Mouse (Mus musculus) MEL (cell line): ENCODE results near the gene Irx2. TPM values are rescaled to one million over a fixed set of nuclear protein-coding genes. Genes with fewer than 3 reads are reported as not detected.

Experiments
- DNase-seq: peaks from one replicate; pipeline ENCODE4 v3.0.0; 2011; ENCODE audit warnings: low read depth, low spot score
- H3K27ac ChIP-seq: 2 replicates; pipeline ENCODE4 v1.5.1; 2012; ENCODE audit warnings: low read depth, mild to moderate bottlenecking, control low read depth, low read length, moderate library complexity; ENCODE audit not compliant: control insufficient read depth
- H3K27me3 ChIP-seq, 2 experiments: fragments of 150-350 bp in 1 of 2; sonication (generic) in 1 of 2; 2 replicates each; pipeline ENCODE4 v1.6.1; 2012; ENCODE audit warnings: low read length in 2 of 2, mild to moderate bottlenecking in 2 of 2, improper control_type of control experiment in 1 of 2, moderate library complexity in 1 of 2; ENCODE audit not compliant: insufficient read depth in 2 of 2, control insufficient read depth in 1 of 2
- H3K36me3 ChIP-seq, 2 experiments: 2 replicates each; pipeline ENCODE4 v1.6.1; 2012 to 2014; ENCODE audit warnings: low read length in 2 of 2, improper control_type of control experiment in 1 of 2, inconsistent platforms in 1 of 2, mild to moderate bottlenecking in 1 of 2; ENCODE audit not compliant: insufficient read depth in 2 of 2, control insufficient read depth in 1 of 2
- H3K4me1 ChIP-seq, 2 experiments: fragments of 150-350 bp in 1 of 2; sonication (generic) in 1 of 2; 2 replicates each; pipeline ENCODE4 v1.6.1; 2012; ENCODE audit warnings: low read length in 2 of 2, improper control_type of control experiment in 1 of 2, mild to moderate bottlenecking in 1 of 2; ENCODE audit not compliant: insufficient read depth in 2 of 2, control insufficient read depth in 1 of 2
- H3K4me3 ChIP-seq, 2 experiments: fragments of 150-350 bp in 1 of 2; sonication (generic) in 1 of 2; 2 replicates each; pipeline ENCODE4 v1.5.1; 2012; ENCODE audit warnings: low read depth in 2 of 2, low read length in 2 of 2, mild to moderate bottlenecking in 2 of 2, moderate library complexity in 2 of 2, control low read depth in 1 of 2, improper control_type of control experiment in 1 of 2; ENCODE audit not compliant: control insufficient read depth in 1 of 2, insufficient read depth in 1 of 2
- H3K79me2 ChIP-seq: 2 replicates; pipeline ENCODE4 v1.6.1; 2012; ENCODE audit warnings: mild to moderate bottlenecking, low read length, moderate library complexity; ENCODE audit not compliant: control insufficient read depth, poor library complexity, insufficient read depth
- H3K9ac ChIP-seq: 2 replicates; pipeline ENCODE4 v1.6.1; 2012; ENCODE audit warnings: low read depth, mild to moderate bottlenecking, control low read depth, low read length, moderate library complexity; ENCODE audit not compliant: control insufficient read depth, poor library complexity, severe bottlenecking
- H3K9me3 ChIP-seq: fragments of 150-350 bp; sonication (generic); replicated peaks from 2 replicates; pipeline ENCODE4 v1.6.1; 2012; ENCODE audit warnings: mild to moderate bottlenecking, low read length, improper control_type of control experiment, moderate library complexity; ENCODE audit not compliant: insufficient read depth
- BHLHE40 ChIP-seq: IDR thresholded peaks from 2 replicates; pipeline ENCODE4 v1.6.1; 2012; ENCODE audit warnings: low read depth, mild to moderate bottlenecking, inconsistent platforms, low read length, improper control_type of control experiment, borderline replicate concordance
- CHD1 ChIP-seq: IDR thresholded peaks from 2 replicates; pipeline ENCODE4 v1.6.1; 2012; ENCODE audit warnings: low read depth, mild to moderate bottlenecking, inconsistent platforms, low read length, improper control_type of control experiment
- CHD2 ChIP-seq: IDR thresholded peaks from 2 replicates; pipeline ENCODE4 v1.6.1; 2011; ENCODE audit warnings: low read length, improper control_type of control experiment
- CTCF ChIP-seq, 3 experiments: IDR thresholded peaks in 2 of 3; conservative IDR thresholded peaks in 1 of 3; 2 replicates each; pipeline ENCODE4 v1.5.1; 2011 to 2012; ENCODE audit warnings: low read length in 3 of 3, low read depth in 2 of 3, mild to moderate bottlenecking in 2 of 3, improper control_type of control experiment in 1 of 3, inconsistent platforms in 1 of 3, mixed read lengths in 1 of 3, moderate library complexity in 1 of 3; ENCODE audit not compliant: control insufficient read depth in 1 of 3, insufficient read depth in 1 of 3, poor library complexity in 1 of 3, severe bottlenecking in 1 of 3
- ELF1 ChIP-seq: IDR thresholded peaks from 2 replicates; pipeline ENCODE4 v1.6.1; 2014; ENCODE audit warnings: low read depth, mild to moderate bottlenecking, inconsistent platforms, low read length, improper control_type of control experiment, moderate library complexity
- EP300 ChIP-seq, 2 experiments: IDR thresholded peaks; 2 replicates each; pipeline ENCODE4 v1.6.1; 2011; ENCODE audit warnings: improper control_type of control experiment in 2 of 2, low read length in 2 of 2, low read depth in 1 of 2, mild to moderate bottlenecking in 1 of 2
- ETS1 ChIP-seq: IDR thresholded peaks from 2 replicates; pipeline ENCODE4 v1.6.1; 2012; ENCODE audit warnings: low read depth, mild to moderate bottlenecking, inconsistent platforms, low read length, improper control_type of control experiment, moderate library complexity
- GABPA ChIP-seq: IDR thresholded peaks from 2 replicates; pipeline ENCODE4 v1.6.1; 2012; ENCODE audit warnings: low read depth, mild to moderate bottlenecking, inconsistent platforms, low read length, improper control_type of control experiment, moderate library complexity
- HCFC1 ChIP-seq: IDR thresholded peaks from 2 replicates; pipeline ENCODE4 v1.6.1; 2012; ENCODE audit warnings: low read depth, mild to moderate bottlenecking, inconsistent platforms, low read length, improper control_type of control experiment, moderate library complexity
- MAX ChIP-seq: IDR thresholded peaks from 2 replicates; pipeline ENCODE4 v1.6.1; 2011; ENCODE audit warnings: low read length, improper control_type of control experiment
- MEF2A ChIP-seq: IDR thresholded peaks from 2 replicates; pipeline ENCODE4 v1.6.1; 2014; ENCODE audit warnings: low read depth, mild to moderate bottlenecking, inconsistent platforms, low read length, improper control_type of control experiment; ENCODE audit not compliant: poor library complexity, insufficient replicate concordance, severe bottlenecking; ENCODE audit errors: extremely low read depth
- MXI1 ChIP-seq: IDR thresholded peaks from 2 replicates; pipeline ENCODE4 v1.6.1; 2011; ENCODE audit warnings: mild to moderate bottlenecking, low read depth, low read length, improper control_type of control experiment
- MYB ChIP-seq: IDR thresholded peaks from 2 replicates; pipeline ENCODE4 v1.6.1; 2011; ENCODE audit warnings: mild to moderate bottlenecking, low read depth, low read length, improper control_type of control experiment
- MYC ChIP-seq: IDR thresholded peaks from 2 replicates; pipeline ENCODE4 v1.6.1; 2011; ENCODE audit warnings: low read depth, mild to moderate bottlenecking, low read length, improper control_type of control experiment, moderate library complexity
- NELFE ChIP-seq: IDR thresholded peaks from 2 replicates; pipeline ENCODE4 v1.6.1; 2011; ENCODE audit warnings: low read depth, low read length, improper control_type of control experiment
- POLR2A ChIP-seq, 2 experiments: IDR thresholded peaks; 2 replicates each; pipeline ENCODE4 v1.6.1; 2011 to 2012; ENCODE audit warnings: low read length in 2 of 2, mild to moderate bottlenecking in 2 of 2, control low read depth in 1 of 2, improper control_type of control experiment in 1 of 2, low read depth in 1 of 2, moderate library complexity in 1 of 2; ENCODE audit not compliant: control insufficient read depth in 1 of 2, insufficient read depth in 1 of 2, poor library complexity in 1 of 2
- POLR2AphosphoS2 ChIP-seq: IDR thresholded peaks from 2 replicates; pipeline ENCODE4 v1.6.1; 2011; ENCODE audit warnings: low read length, improper control_type of control experiment
- POLR2AphosphoS5 ChIP-seq: IDR thresholded peaks from 2 replicates; pipeline ENCODE4 v1.6.1; 2012; ENCODE audit warnings: low read depth, borderline replicate concordance, mild to moderate bottlenecking, inconsistent platforms, low read length, moderate library complexity, mixed read lengths
- SMC3 ChIP-seq: IDR thresholded peaks from 2 replicates; pipeline ENCODE4 v1.6.1; 2011; ENCODE audit warnings: low read depth, low read length, improper control_type of control experiment
- TAL1 ChIP-seq: IDR thresholded peaks from 2 replicates; pipeline ENCODE4 v1.6.1; 2012; ENCODE audit warnings: mild to moderate bottlenecking, inconsistent platforms, low read length, moderate library complexity, mixed read lengths
- TBP ChIP-seq: IDR thresholded peaks from 2 replicates; pipeline ENCODE4 v1.8.0; 2011; ENCODE audit warnings: low read depth, low read length, improper control_type of control experiment
- TCF12 ChIP-seq: IDR thresholded peaks from 2 replicates; pipeline ENCODE4 v1.6.1; 2014; ENCODE audit warnings: low read depth, mild to moderate bottlenecking, inconsistent platforms, low read length, improper control_type of control experiment, moderate library complexity
- USF1 ChIP-seq: IDR thresholded peaks from 2 replicates; pipeline ENCODE4 v1.6.1; 2014; ENCODE audit warnings: low read depth, mild to moderate bottlenecking, inconsistent platforms, low read length, improper control_type of control experiment, moderate library complexity
- USF2 ChIP-seq, 2 experiments: IDR thresholded peaks; 2 replicates each; pipeline ENCODE4 v1.6.1; 2011 to 2012; ENCODE audit warnings: improper control_type of control experiment in 2 of 2, low read length in 2 of 2, borderline replicate concordance in 1 of 2, inconsistent platforms in 1 of 2, low read depth in 1 of 2, mild to moderate bottlenecking in 1 of 2; ENCODE audit not compliant: insufficient read depth in 1 of 2
- ZKSCAN1 ChIP-seq: IDR thresholded peaks from 2 replicates; pipeline ENCODE4 v1.6.1; 2012; ENCODE audit warnings: low read depth, mild to moderate bottlenecking, inconsistent platforms, low read length, improper control_type of control experiment, moderate library complexity
- ZNF384 ChIP-seq: IDR thresholded peaks from 2 replicates; pipeline ENCODE4 v1.6.1; 2012; ENCODE audit warnings: low read depth, mild to moderate bottlenecking, inconsistent platforms, low read length, improper control_type of control experiment
- polyA plus RNA-seq, 2 experiments: library from polyadenylated mRNA; stranded (reverse) in 1 of 2; unstranded in 1 of 2; fragments of >175 nt in 1 of 2; fragments of >200 nt in 1 of 2; gene quantifications; 2 replicates each; pipeline versions ENCODE4 v1.2.1 to v1.2.4; 2012; ENCODE audit warnings: low replicate concordance in 2 of 2, low read depth in 1 of 2; ENCODE audit not compliant: insufficient read length in 2 of 2, insufficient read depth in 1 of 2, missing spikeins in 1 of 2
- total RNA-seq: library from RNA; depleted of rRNA; stranded (reverse); fragments of 300-350 nt; gene quantifications from 2 replicates; pipeline ENCODE4 v1.2.3, GENCODE M21; 2012

Irx2 gene
- total and polyA plus RNA-seq, 3 experiments: not detected

DNA sequence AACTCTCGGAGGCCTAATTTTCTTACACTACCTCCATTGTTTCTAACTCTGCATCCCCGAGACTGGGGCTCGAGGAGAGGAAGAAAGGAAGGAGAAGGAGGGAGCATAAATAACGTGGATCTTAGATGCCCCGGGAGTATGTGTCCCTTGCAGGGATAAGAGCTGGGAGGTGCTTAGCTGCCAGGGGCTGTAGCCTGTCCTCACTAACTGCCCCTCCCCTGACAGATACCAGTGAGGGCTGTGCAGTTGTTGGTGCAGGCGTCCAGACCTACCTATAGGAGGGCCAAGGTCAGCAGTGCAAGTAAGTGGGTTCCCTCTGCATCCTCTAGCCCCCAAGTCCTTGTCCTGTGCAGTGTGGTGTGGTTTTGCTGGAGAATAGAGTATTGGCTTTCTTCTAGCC lies 3.7 kb downstream of the Irx2 start:
- Histone ChIP-seq H3K27ac (no peak overlapping the region), H3K4me1 (no peaks in the 10 kb centered on the region), H3K9me3 (no peaks in the 10 kb centered on the region), H3K36me3 (no peaks in the 10 kb centered on the region), H3K4me3 (no peak overlapping the region), H3K79me2 (no peaks in the 10 kb centered on the region), H3K9ac (no peak overlapping the region), H3K27me3 (no peaks in the 10 kb centered on the region)
- no peak for DNase-seq
- TF ChIP-seq ZKSCAN1 (no peak), USF1 (no peak), CTCF (IDR thresholded peaks at IDR 0.05 in 2 of 3, conservative IDR thresholded peaks at IDR 0.05 in 1 of 3; ENCODE audit: control insufficient read depth in 1 of 3, insufficient read depth in 1 of 3, low read depth in 2 of 3, low read length in 3 of 3, poor library complexity in 1 of 3, severe bottlenecking in 1 of 3) (no peak), USF2 (IDR thresholded peaks at IDR 0.05; ENCODE audit: borderline replicate concordance in 1 of 2, insufficient read depth in 1 of 2, low read depth in 1 of 2, low read length in 2 of 2) (no peak)

DNA sequence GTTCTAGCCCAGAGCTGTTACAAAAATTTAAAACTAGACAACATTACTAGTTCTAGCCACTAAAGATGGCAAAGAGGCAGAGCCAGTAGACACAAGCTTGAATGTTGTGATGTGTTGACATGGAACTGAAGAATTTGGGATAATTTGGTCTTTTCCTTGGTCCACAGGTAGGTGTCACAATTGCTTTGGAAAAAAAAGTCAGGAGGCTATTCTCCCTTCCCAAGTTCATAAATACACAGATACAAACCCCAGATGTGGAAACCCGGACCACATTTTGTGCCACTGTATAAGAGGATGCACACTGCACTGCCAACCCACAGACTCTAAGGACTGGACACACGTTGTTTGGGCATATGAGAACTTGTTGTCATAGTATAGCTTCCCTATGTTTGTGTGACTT lies 4.5 kb downstream of the Irx2 start:
- no peaks in the 10 kb centered on the region for H3K36me3 ChIP-seq
- no peaks in the 10 kb centered on the region for H3K27me3 ChIP-seq
- H3K79me2 ChIP-seq: no peaks in the 10 kb centered on the region
- no peaks in the 10 kb centered on the region for H3K4me1 ChIP-seq
- no peak for DNase-seq
- H3K27ac ChIP-seq: no peak overlapping the region
- H3K9ac ChIP-seq: no peak overlapping the region
- no peak for TF ChIP-seq EP300 (IDR thresholded peaks at IDR 0.05; ENCODE audit: low read depth in 1 of 2, low read length in 2 of 2)
- TF ChIP-seq TBP: no peak
- TF ChIP-seq BHLHE40: no peak
- TF ChIP-seq CHD1: no peak
- no peak for TF ChIP-seq CTCF (IDR thresholded peaks at IDR 0.05 in 2 of 3, conservative IDR thresholded peaks at IDR 0.05 in 1 of 3; ENCODE audit: control insufficient read depth in 1 of 3, insufficient read depth in 1 of 3, low read depth in 2 of 3, low read length in 3 of 3, poor library complexity in 1 of 3, severe bottlenecking in 1 of 3)
- TF ChIP-seq MYC: no peak
- no peak for TF ChIP-seq MYB
- TF ChIP-seq HCFC1: no peak
- H3K9me3 ChIP-seq: no peaks in the 10 kb centered on the region
- H3K4me3 ChIP-seq: no peak overlapping the region

- no peaks in the 10 kb centered on the region for H3K27me3 ChIP-seq
- H3K27ac ChIP-seq: no peak overlapping the region
- H3K9ac ChIP-seq: no peak overlapping the region
- no peak for DNase-seq
- TF ChIP-seq TCF12 (no peak), MXI1 (no peak), MEF2A (no peak), POLR2A (IDR thresholded peaks at IDR 0.05; ENCODE audit: control insufficient read depth in 1 of 2, insufficient read depth in 1 of 2, low read depth in 1 of 2, low read length in 2 of 2, poor library complexity in 1 of 2) (no peak), ELF1 (no peak), ZNF384 (no peak), ZKSCAN1 (no peak), POLR2AphosphoS2 (no peak), HCFC1 (no peak), TAL1 (no peak), CTCF (IDR thresholded peaks at IDR 0.05 in 2 of 3, conservative IDR thresholded peaks at IDR 0.05 in 1 of 3; ENCODE audit: control insufficient read depth in 1 of 3, insufficient read depth in 1 of 3, low read depth in 2 of 3, low read length in 3 of 3, poor library complexity in 1 of 3, severe bottlenecking in 1 of 3) (no peak), GABPA (no peak), NELFE (no peak), ETS1 (no peak), MAX (no peak), SMC3 (no peak), CHD2 (no peak), POLR2AphosphoS5 (no peak)
- no peaks in the 10 kb centered on the region for H3K36me3 ChIP-seq
- no peaks in the 10 kb centered on the region for H3K9me3 ChIP-seq
- H3K79me2 ChIP-seq: no peaks in the 10 kb centered on the region
- H3K4me1 ChIP-seq: no peaks in the 10 kb centered on the region
- H3K4me3 ChIP-seq: no peak overlapping the region
Observed at GRCm38 (mm10) chr13:72634752-72635315, 6.2 kb downstream of the Irx2 start.
